Mouse (Mus musculus): ENCODE data around the gene Olfr1342. TPM values are rescaled to one million over a fixed set of nuclear protein-coding genes. Genes with fewer than 3 reads are reported as not detected.

The Olfr1342 gene
- not detected in 2 replicates for polyA plus RNA-seq (2014; fragmentation: Nextera tagmentation; extraction: Ambion mirVana)

GRCm38 (mm10) chr4:118692412-118692973, at the start of gene Olfr1342:
Gene Olfr1342, minus strand, starts transcription at chr4:118692756.
- H3K9me3 ChIP-seq (ENCODE audit: control insufficient read depth, low read length): no peaks in the 10 kb centered on the region; the same call in 1 of the 2 replicates
- no peak within 1 kb of the TSS for H3K4me3 ChIP-seq (ENCODE audit: low read depth, low read length)
- no peaks in the 10 kb centered on the region for H3K27me3 ChIP-seq (ENCODE audit: control insufficient read depth, insufficient read depth, low read length)
- no peak within 1 kb of the TSS for H3K4me2 ChIP-seq (ENCODE audit: low read depth)
- no peaks in the 10 kb centered on the region for H3K36me3 ChIP-seq (ENCODE audit: control insufficient read depth, insufficient read depth, low read length)
- DNase-seq (ENCODE audit: low spot score): no peak
- H3K4me1 ChIP-seq (ENCODE audit: control insufficient read depth, insufficient read depth, low read length): no peaks in the 10 kb centered on the region
- no peak within 1 kb of the TSS for H3K27ac ChIP-seq (ENCODE audit: low read depth, low read length)
- ATAC-seq (ENCODE audit: insufficient read depth, low FRiP score, low TSS enrichment): no peak
- no peak within 1 kb of the TSS for H3K9ac ChIP-seq (ENCODE audit: low read length)
- 69% methylated on average over 12 of the region's 12 CpGs for WGBS

- Histone ChIP-seq H3K36me3 (ENCODE audit: control insufficient read depth, insufficient read depth, low read length) (no peaks in the 10 kb centered on the region), H3K4me3 (ENCODE audit: low read depth, low read length) (no peak overlapping the region), H3K9me3 (ENCODE audit: control insufficient read depth, low read length) (no peaks in the 10 kb centered on the region), H3K27ac (ENCODE audit: low read depth, low read length) (no peak overlapping the region), H3K4me2 (ENCODE audit: low read depth) (no peak overlapping the region), H3K27me3 (ENCODE audit: control insufficient read depth, insufficient read depth, low read length) (0 out of 2 replicates have a peak, but pooled peaks cover 3% of the 10 kb centered on the region), H3K4me1 (ENCODE audit: control insufficient read depth, insufficient read depth, low read length) (no peaks in the 10 kb centered on the region), H3K9ac (ENCODE audit: low read length) (no peak overlapping the region)
- ATAC-seq (ENCODE audit: insufficient read depth, low FRiP score, low TSS enrichment) (no peak), DNase-seq (ENCODE audit: low spot score) (no peak)
- 6% methylated on average over 16 of the region's 16 CpGs for WGBS
Observed at GRCm38 (mm10) chr4:118741881-118742280, 49.3 kb upstream of the Olfr1342 start.

- H3K27ac ChIP-seq (ENCODE audit: low read depth, low read length): no peak overlapping the region
- H3K9ac ChIP-seq (ENCODE audit: low read length): no peak overlapping the region
- WGBS: 6% methylated on average over 11 of the region's 11 CpGs
- no peak overlapping the region for H3K4me3 ChIP-seq (ENCODE audit: low read depth, low read length)
- no peaks in the 10 kb centered on the region for H3K4me1 ChIP-seq (ENCODE audit: control insufficient read depth, insufficient read depth, low read length)
- DNase-seq (ENCODE audit: low spot score): no peak
- no peak overlapping the region for H3K4me2 ChIP-seq (ENCODE audit: low read depth)
- H3K27me3 ChIP-seq (ENCODE audit: control insufficient read depth, insufficient read depth, low read length): 0 out of 2 replicates have a peak, but pooled peaks cover 3% of the 10 kb centered on the region
- no peak for ATAC-seq (ENCODE audit: insufficient read depth, low FRiP score, low TSS enrichment)
- H3K36me3 ChIP-seq (ENCODE audit: control insufficient read depth, insufficient read depth, low read length): no peaks in the 10 kb centered on the region
- H3K9me3 ChIP-seq (ENCODE audit: control insufficient read depth, low read length): no peaks in the 10 kb centered on the region
Observed at GRCm38 (mm10) chr4:118740988-118741698, 48.6 kb upstream of the Olfr1342 start.

- Histone ChIP-seq H3K27ac (ENCODE audit: low read depth, low read length) (no peak overlapping the region), H3K4me3 (ENCODE audit: low read depth, low read length) (no peak overlapping the region), H3K9ac (ENCODE audit: low read length) (no peak overlapping the region), H3K4me1 (ENCODE audit: control insufficient read depth, insufficient read depth, low read length) (no peaks in the 10 kb centered on the region), H3K27me3 (ENCODE audit: control insufficient read depth, insufficient read depth, low read length) (0 out of 2 replicates have a peak, but pooled peaks cover 3% of the 10 kb centered on the region), H3K36me3 (ENCODE audit: control insufficient read depth, insufficient read depth, low read length) (no peaks in the 10 kb centered on the region), H3K4me2 (ENCODE audit: low read depth) (no peak overlapping the region), H3K9me3 (ENCODE audit: control insufficient read depth, low read length) (no peaks in the 10 kb centered on the region)
- DNase-seq (ENCODE audit: low spot score) (no peak), ATAC-seq (ENCODE audit: insufficient read depth, low FRiP score, low TSS enrichment) (no peak)
- 73% methylated on average over 3 of the region's 3 CpGs for WGBS
Observed at GRCm38 (mm10) chr4:118739574-118739973, 47.0 kb upstream of the Olfr1342 start.

- ATAC-seq (ENCODE audit: insufficient read depth, low FRiP score, low TSS enrichment) (no peak), DNase-seq (ENCODE audit: low spot score) (no peak)
Observed at GRCm38 (mm10) chr4:118731875-118732274, 39.3 kb upstream of the Olfr1342 start, which contains the start of gene Olfr1339. Gene Olfr1339, plus strand, starts transcription at chr4:118732175.

GRCm38 (mm10) chr4:118721742-118722483, 29.4 kb upstream of the Olfr1342 start:
- no peak for DNase-seq (ENCODE audit: low spot score)

More at GRCm38 (mm10) chr4:118731875-118732274, 39.3 kb upstream of the Olfr1342 start, which contains the start of gene Olfr1339:
- H3K9ac ChIP-seq (ENCODE audit: low read length): no peak within 1 kb of the TSS
- H3K27me3 ChIP-seq (ENCODE audit: control insufficient read depth, insufficient read depth, low read length): no peaks in the 10 kb centered on the region
- no peak within 1 kb of the TSS for H3K4me2 ChIP-seq (ENCODE audit: low read depth)
- 100% methylated on average over 1 of the region's 1 CpGs for WGBS
- H3K4me3 ChIP-seq (ENCODE audit: low read depth, low read length): no peak within 1 kb of the TSS
- no peaks in the 10 kb centered on the region for H3K9me3 ChIP-seq (ENCODE audit: control insufficient read depth, low read length)
- H3K36me3 ChIP-seq (ENCODE audit: control insufficient read depth, insufficient read depth, low read length): no peaks in the 10 kb centered on the region
- H3K4me1 ChIP-seq (ENCODE audit: control insufficient read depth, insufficient read depth, low read length): no peaks in the 10 kb centered on the region
- H3K27ac ChIP-seq (ENCODE audit: low read depth, low read length): no peak within 1 kb of the TSS

GRCm38 (mm10) chr4:118719838-118720237, 27.3 kb upstream of the Olfr1342 start, which contains the start of gene Olfr1340:
Gene Olfr1340, plus strand, starts transcription at chr4:118720138.
- Histone ChIP-seq H3K4me1 (ENCODE audit: control insufficient read depth, insufficient read depth, low read length) (no peaks in the 10 kb centered on the region), H3K9me3 (ENCODE audit: control insufficient read depth, low read length) (no peaks in the 10 kb centered on the region), H3K9ac (ENCODE audit: low read length) (no peak within 1 kb of the TSS), H3K27me3 (ENCODE audit: control insufficient read depth, insufficient read depth, low read length) (no peaks in the 10 kb centered on the region), H3K36me3 (ENCODE audit: control insufficient read depth, insufficient read depth, low read length) (no peaks in the 10 kb centered on the region), H3K4me2 (ENCODE audit: low read depth) (no peak within 1 kb of the TSS), H3K4me3 (ENCODE audit: low read depth, low read length) (no peak within 1 kb of the TSS), H3K27ac (ENCODE audit: low read depth, low read length) (no peak within 1 kb of the TSS)
- DNase-seq (ENCODE audit: low spot score) (no peak), ATAC-seq (ENCODE audit: insufficient read depth, low FRiP score, low TSS enrichment) (no peak)

More at GRCm38 (mm10) chr4:118721742-118722483, 29.4 kb upstream of the Olfr1342 start:
- no peaks in the 10 kb centered on the region for H3K4me1 ChIP-seq (ENCODE audit: control insufficient read depth, insufficient read depth, low read length)
- 58% methylated on average over 10 of the region's 10 CpGs for WGBS
- H3K27ac ChIP-seq (ENCODE audit: low read depth, low read length): no peak overlapping the region
- no peak for ATAC-seq (ENCODE audit: insufficient read depth, low FRiP score, low TSS enrichment)
- no peak overlapping the region for H3K9ac ChIP-seq (ENCODE audit: low read length)
- H3K27me3 ChIP-seq (ENCODE audit: control insufficient read depth, insufficient read depth, low read length): no peaks in the 10 kb centered on the region
- no peaks in the 10 kb centered on the region for H3K9me3 ChIP-seq (ENCODE audit: control insufficient read depth, low read length)
- H3K4me2 ChIP-seq (ENCODE audit: low read depth): no peak overlapping the region
- no peaks in the 10 kb centered on the region for H3K36me3 ChIP-seq (ENCODE audit: control insufficient read depth, insufficient read depth, low read length)
- H3K4me3 ChIP-seq (ENCODE audit: low read depth, low read length): no peak overlapping the region

- H3K36me3 ChIP-seq (ENCODE audit: control insufficient read depth, insufficient read depth, low read length): no peaks in the 10 kb centered on the region
- ATAC-seq (ENCODE audit: insufficient read depth, low FRiP score, low TSS enrichment) (no peak), DNase-seq (ENCODE audit: low spot score) (no peak)
- no peaks in the 10 kb centered on the region for H3K4me1 ChIP-seq (ENCODE audit: control insufficient read depth, insufficient read depth, low read length)
- H3K9ac ChIP-seq (ENCODE audit: low read length): no peak overlapping the region
- no peak overlapping the region for H3K4me3 ChIP-seq (ENCODE audit: low read depth, low read length)
- no peaks in the 10 kb centered on the region for H3K9me3 ChIP-seq (ENCODE audit: control insufficient read depth, low read length)
- H3K4me2 ChIP-seq (ENCODE audit: low read depth): no peak overlapping the region
- no peak overlapping the region for H3K27ac ChIP-seq (ENCODE audit: low read depth, low read length)
- H3K27me3 ChIP-seq (ENCODE audit: control insufficient read depth, insufficient read depth, low read length): no peaks in the 10 kb centered on the region
- 13% methylated on average over 1 of the region's 1 CpGs for WGBS
Observed at GRCm38 (mm10) chr4:118711656-118712055, 19.1 kb upstream of the Olfr1342 start.
